Mouse (Mus musculus) brain, embryonic 14.5 days (tissue): ENCODE data around the gene Gm6309.

Experiments used
- CTCF ChIP-seq: fragments of 200-500 bp; IDR thresholded peaks from 2 replicates; pipeline ENCODE4 v1.5.1; 2012; ENCODE audit warnings: inconsistent platforms, mild to moderate bottlenecking, moderate library complexity, borderline replicate concordance; ENCODE audit not compliant: insufficient read depth, insufficient read length; ENCODE audit errors: extremely low read depth
- POLR2A ChIP-seq: fragments of 200-500 bp; IDR thresholded peaks from 2 replicates; pipeline ENCODE4 v1.6.1; 2012; ENCODE audit warnings: mild to moderate bottlenecking, inconsistent platforms, borderline replicate concordance; ENCODE audit not compliant: poor library complexity, insufficient read depth, insufficient read length, severe bottlenecking; ENCODE audit errors: extremely low read depth

DNA sequence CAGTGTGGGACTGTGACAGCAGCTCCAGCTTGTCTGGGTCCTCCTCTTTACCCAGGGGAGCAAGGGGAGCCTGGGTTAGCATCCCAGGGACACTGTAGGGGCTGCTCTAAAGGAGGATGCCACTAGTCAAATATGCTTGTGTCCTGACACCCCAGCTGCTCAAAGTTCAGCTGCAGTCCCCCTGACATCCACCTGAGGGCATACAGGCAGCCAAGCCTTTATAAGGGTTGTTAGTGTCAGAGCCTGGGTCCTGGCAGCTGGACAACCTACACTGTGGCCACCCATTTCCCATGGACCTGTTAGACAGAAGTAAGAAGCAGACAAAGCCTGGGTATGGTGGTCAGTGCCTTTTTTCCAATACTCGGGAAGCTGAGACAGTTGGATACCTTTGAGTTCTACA, 17.6 kb upstream of the Gm6309 start:
- TF ChIP-seq POLR2A (no peak), CTCF (no peak)
